Mouse (Mus musculus): Measurements from ENCODE around the gene Them7. TPM values are rescaled to one million over a fixed set of nuclear protein-coding genes. Genes with fewer than 3 reads are reported as not detected.

Gene Them7
- polyA plus RNA-seq, 1 experiment from 2014 or later = 0.26 TPM

- WGBS = 55% methylated on average over 8 of the region's 8 CpGs
- H3K36me3 ChIP-seq (ENCODE audit: control insufficient read depth, insufficient read depth) = no peaks in the 10 kb centered on the region
Observed at GRCm38 (mm10) chr2:105219664-105220063, 4.5 kb upstream of the Them7 start.

GRCm38 (mm10) chr2:105220738-105221303 lies 3.3 kb upstream of the Them7 start:
- no peak overlapping the region for H3K4me3 ChIP-seq (ENCODE audit: low read depth, low read length)
- no peak for TF ChIP-seq CTCF (IDR thresholded peaks at IDR 0.05; ENCODE audit: low read depth)
- no peaks in the 10 kb centered on the region for H3K27me3 ChIP-seq (replicated peaks; ENCODE audit: control insufficient read depth, insufficient read depth, low read length)
- ATAC-seq = no peak
- H3K9me3 ChIP-seq (ENCODE audit: control insufficient read depth) = no peaks in the 10 kb centered on the region
- WGBS = 77% methylated on average over 9 of the region's 9 CpGs
- no peaks in the 10 kb centered on the region; the same call in 1 of the 2 replicates for H3K4me1 ChIP-seq (replicated peaks; ENCODE audit: control insufficient read depth, insufficient read depth, low read length)
- no peak overlapping the region for H3K4me2 ChIP-seq (replicated peaks; ENCODE audit: low read depth)
- H3K9ac ChIP-seq (ENCODE audit: low read depth, low read length) = no peak overlapping the region
- H3K27ac ChIP-seq (ENCODE audit: low read depth, low read length) = no peak overlapping the region
- H3K36me3 ChIP-seq (ENCODE audit: control insufficient read depth, insufficient read depth) = no peaks in the 10 kb centered on the region

More at GRCm38 (mm10) chr2:105219664-105220063, 4.5 kb upstream of the Them7 start:
- Histone ChIP-seq H3K4me2 (replicated peaks; ENCODE audit: low read depth) (no peak overlapping the region), H3K9ac (ENCODE audit: low read depth, low read length) (no peak overlapping the region), H3K4me1 (replicated peaks; ENCODE audit: control insufficient read depth, insufficient read depth, low read length) (no peaks in the 10 kb centered on the region; the same call in 1 of the 2 replicates), H3K9me3 (ENCODE audit: control insufficient read depth) (no peaks in the 10 kb centered on the region), H3K27ac (ENCODE audit: low read depth, low read length) (no peak overlapping the region), H3K4me3 (ENCODE audit: low read depth, low read length) (no peak overlapping the region), H3K27me3 (replicated peaks; ENCODE audit: control insufficient read depth, insufficient read depth, low read length) (no peaks in the 10 kb centered on the region)
- TF ChIP-seq CTCF (IDR thresholded peaks at IDR 0.05; ENCODE audit: low read depth) = no peak
- no peak for ATAC-seq

- Histone ChIP-seq H3K36me3 (ENCODE audit: control insufficient read depth, insufficient read depth) (no peaks in the 10 kb centered on the region), H3K9me3 (ENCODE audit: control insufficient read depth) (no peaks in the 10 kb centered on the region), H3K27me3 (replicated peaks; ENCODE audit: control insufficient read depth, insufficient read depth, low read length) (no peaks in the 10 kb centered on the region), H3K4me1 (replicated peaks; ENCODE audit: control insufficient read depth, insufficient read depth, low read length) (no peaks in the 10 kb centered on the region; the same call in 1 of the 2 replicates), H3K9ac (ENCODE audit: low read depth, low read length) (no peak overlapping the region), H3K27ac (ENCODE audit: low read depth, low read length) (no peak overlapping the region), H3K4me3 (ENCODE audit: low read depth, low read length) (no peak overlapping the region), H3K4me2 (replicated peaks; ENCODE audit: low read depth) (peak overlapping the region; percentile 74)
- no peak for ATAC-seq
- TF ChIP-seq CTCF (IDR thresholded peaks at IDR 0.05; ENCODE audit: low read depth) = no peak
- WGBS = 89% methylated on average over 11 of the region's 11 CpGs
Observed at GRCm38 (mm10) chr2:105223606-105224005, 514 bp upstream of the Them7 start.

DNA sequence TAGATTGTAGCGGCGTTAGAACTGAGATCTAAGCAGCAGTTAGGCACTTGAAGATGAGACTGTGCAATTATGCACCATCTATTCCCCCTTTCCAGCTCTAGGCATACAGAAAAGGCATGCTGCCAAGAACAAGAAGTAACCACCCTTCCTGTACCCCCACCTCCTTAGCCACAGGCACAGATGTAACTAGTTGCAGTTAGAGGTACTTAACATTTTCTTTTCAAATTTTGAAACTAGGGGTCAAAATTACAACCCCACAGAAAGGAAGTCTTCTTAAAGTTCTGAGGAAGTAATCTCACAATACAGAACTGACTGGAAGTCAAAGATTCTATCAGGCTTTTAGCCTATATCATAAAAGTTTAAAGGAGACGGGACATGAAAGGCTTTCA lies 861 bp downstream of the Them7 start:
- H3K4me3 ChIP-seq (ENCODE audit: low read depth, low read length) = no peak overlapping the region
- H3K36me3 ChIP-seq (ENCODE audit: control insufficient read depth, insufficient read depth) = no peaks in the 10 kb centered on the region
- no peak for TF ChIP-seq CTCF (IDR thresholded peaks at IDR 0.05; ENCODE audit: low read depth)
- H3K9ac ChIP-seq (ENCODE audit: low read depth, low read length) = no peak overlapping the region
- H3K4me1 ChIP-seq (replicated peaks; ENCODE audit: control insufficient read depth, insufficient read depth, low read length) = no peaks in the 10 kb centered on the region; the same call in 1 of the 2 replicates
- H3K9me3 ChIP-seq (ENCODE audit: control insufficient read depth) = no peaks in the 10 kb centered on the region
- H3K4me2 ChIP-seq (replicated peaks; ENCODE audit: low read depth) = no peak overlapping the region
- ATAC-seq = no peak
- WGBS = 61% methylated on average over 3 of the region's 3 CpGs
- no peaks in the 10 kb centered on the region for H3K27me3 ChIP-seq (replicated peaks; ENCODE audit: control insufficient read depth, insufficient read depth, low read length)
- H3K27ac ChIP-seq (ENCODE audit: low read depth, low read length) = no peak overlapping the region

- Histone ChIP-seq H3K4me2 (replicated peaks; ENCODE audit: low read depth) (no peak overlapping the region), H3K4me1 (replicated peaks; ENCODE audit: control insufficient read depth, insufficient read depth, low read length) (no peaks in the 10 kb centered on the region; the same call in 1 of the 2 replicates), H3K4me3 (ENCODE audit: low read depth, low read length) (no peak overlapping the region), H3K27ac (ENCODE audit: low read depth, low read length) (no peak overlapping the region), H3K9ac (ENCODE audit: low read depth, low read length) (no peak overlapping the region), H3K36me3 (ENCODE audit: control insufficient read depth, insufficient read depth) (no peaks in the 10 kb centered on the region), H3K9me3 (ENCODE audit: control insufficient read depth) (no peaks in the 10 kb centered on the region), H3K27me3 (replicated peaks; ENCODE audit: control insufficient read depth, insufficient read depth, low read length) (no peaks in the 10 kb centered on the region)
- TF ChIP-seq CTCF (IDR thresholded peaks at IDR 0.05; ENCODE audit: low read depth) = no peak
- 52% methylated on average over 7 of the region's 7 CpGs for WGBS
- no peak for ATAC-seq
Observed at GRCm38 (mm10) chr2:105226297-105226958, 2.3 kb downstream of the Them7 start.

GRCm38 (mm10) chr2:105228416-105228815 lies 4.3 kb downstream of the Them7 start:
- TF ChIP-seq CTCF (IDR thresholded peaks at IDR 0.05; ENCODE audit: low read depth) = no peak

More at GRCm38 (mm10) chr2:105228416-105228815, 4.3 kb downstream of the Them7 start:
- Histone ChIP-seq H3K4me2 (replicated peaks; ENCODE audit: low read depth) (no peak overlapping the region), H3K9me3 (ENCODE audit: control insufficient read depth) (no peaks in the 10 kb centered on the region), H3K9ac (ENCODE audit: low read depth, low read length) (no peak overlapping the region), H3K4me3 (ENCODE audit: low read depth, low read length) (no peak overlapping the region), H3K4me1 (replicated peaks; ENCODE audit: control insufficient read depth, insufficient read depth, low read length) (no peaks in the 10 kb centered on the region; the same call in 1 of the 2 replicates), H3K36me3 (ENCODE audit: control insufficient read depth, insufficient read depth) (no peaks in the 10 kb centered on the region), H3K27me3 (replicated peaks; ENCODE audit: control insufficient read depth, insufficient read depth, low read length) (no peaks in the 10 kb centered on the region), H3K27ac (ENCODE audit: low read depth, low read length) (no peak overlapping the region)
- ATAC-seq = no peak
- WGBS = 59% methylated on average over 2 of the region's 2 CpGs

All from intestine, postnatal 0 days (tissue).